Mouse (Mus musculus) mouse embryonic stem cell (cell line): Measurements from ENCODE around the gene Matn4.

Source experiments
- in situ Hi-C, 2 experiments: fragments of 300-500 bp; cut with MboI; formaldehyde crosslinking; loops; 1 replicate in 1 of 2; 3 replicates in 1 of 2; pipeline ENCODE4 v1.14.3; 2019 to 2020; ENCODE audit warnings: low sequenced_read_pairs in 2 of 2, low pct_unique_long_range_greater_than_20kb in 1 of 2, mixed read lengths in 1 of 2; ENCODE audit not compliant: unreplicated experiment in 1 of 2

Matn4 gene

GRCm38 (mm10) chr2:164405060-164405459 is at the start of gene Matn4:
Matn4 (minus strand) TSS chr2:164405160.
- in situ Hi-C loops = loop anchor here in 1 of 2 experiments (5.0 kb wide), 1 partner anchor 112 kb away; no protein-coding TSS in a partner anchor

- in situ Hi-C loops = no loop called here
Measured at GRCm38 (mm10) chr2:164453887-164454500, 49.0 kb upstream of the Matn4 start.

DNA sequence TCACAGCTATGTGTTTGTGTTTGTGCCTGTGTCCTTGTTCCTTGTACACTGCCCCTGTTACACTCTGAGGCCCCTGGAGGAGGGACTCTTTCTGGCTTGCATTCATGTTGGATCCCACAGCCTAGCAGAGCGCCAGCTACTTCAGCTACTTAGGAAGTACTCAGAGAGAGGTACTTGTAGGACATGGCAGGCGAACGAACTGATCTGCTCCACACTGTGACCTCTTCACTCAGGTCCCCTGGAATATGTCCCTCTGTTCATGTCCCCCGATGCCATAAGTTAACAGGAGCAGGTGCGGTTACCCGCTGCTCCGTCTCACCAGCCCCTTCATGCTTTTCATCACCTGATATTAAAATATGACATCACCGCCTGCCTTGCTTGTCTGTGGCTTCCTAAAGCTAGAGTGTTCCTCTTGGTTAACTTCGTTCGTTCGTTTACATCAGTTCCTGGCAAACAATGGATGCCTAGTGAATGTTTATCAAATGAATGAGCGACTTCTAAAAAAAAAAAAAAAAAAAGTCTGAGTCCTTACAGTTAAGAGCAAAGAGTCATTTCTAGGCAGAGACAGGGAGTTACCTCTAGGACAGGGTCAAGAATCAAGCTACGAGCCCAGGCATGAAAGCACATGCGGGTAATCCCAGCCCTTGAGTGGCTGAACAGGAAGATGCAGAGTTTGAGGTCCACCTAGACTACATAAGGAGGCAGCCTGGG is 48.2 kb upstream of the Matn4 start:
- in situ Hi-C loops = no loop called here

- in situ Hi-C loops = no loop called here
Measured at GRCm38 (mm10) chr2:164452000-164452676, 47.2 kb upstream of the Matn4 start.

DNA sequence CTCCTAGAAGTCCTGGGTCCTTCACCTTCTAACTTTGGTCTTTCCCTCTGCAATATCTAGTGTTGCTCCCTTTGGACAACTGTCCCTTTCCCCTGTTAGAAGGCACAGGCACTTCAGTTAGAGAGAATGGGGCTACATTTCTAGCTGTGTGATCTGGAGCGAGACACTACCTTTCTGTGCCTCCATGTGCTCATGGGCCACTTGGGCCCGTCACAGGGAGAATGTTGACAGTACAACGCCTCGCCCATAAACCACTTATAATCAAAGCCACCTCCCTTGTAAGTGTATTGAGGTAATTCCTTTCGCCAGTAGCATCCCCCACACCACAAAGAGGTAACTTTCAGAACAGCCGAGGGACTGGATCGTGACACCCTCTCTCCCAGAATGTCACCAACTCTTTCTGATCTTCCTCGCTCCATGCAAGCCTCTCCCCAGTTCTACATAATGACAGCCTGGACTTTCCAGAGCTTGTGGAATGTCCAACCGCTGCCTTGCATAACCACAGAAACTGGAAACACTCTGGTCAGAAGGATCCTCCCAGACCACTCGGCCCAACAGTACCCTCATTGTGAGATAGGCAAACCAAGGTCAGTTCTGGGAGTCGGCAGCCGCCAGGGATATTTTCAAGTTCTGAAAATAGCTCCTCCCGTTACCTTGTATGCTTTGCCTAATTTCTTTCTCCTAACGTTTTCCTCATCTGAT is 44.5 kb upstream of the Matn4 start:
- in situ Hi-C loops = no loop called here

- in situ Hi-C loops = no loop called here
Measured at GRCm38 (mm10) chr2:164448921-164449320, 44.0 kb upstream of the Matn4 start.

- in situ Hi-C loops = no loop called here
Measured at GRCm38 (mm10) chr2:164448140-164448539, 43.2 kb upstream of the Matn4 start.

- in situ Hi-C loops = no loop called here
Measured at GRCm38 (mm10) chr2:164446086-164446469, 41.1 kb upstream of the Matn4 start.

GRCm38 (mm10) chr2:164445399-164446085 is 40.6 kb upstream of the Matn4 start:
- in situ Hi-C loops = no loop called here

DNA sequence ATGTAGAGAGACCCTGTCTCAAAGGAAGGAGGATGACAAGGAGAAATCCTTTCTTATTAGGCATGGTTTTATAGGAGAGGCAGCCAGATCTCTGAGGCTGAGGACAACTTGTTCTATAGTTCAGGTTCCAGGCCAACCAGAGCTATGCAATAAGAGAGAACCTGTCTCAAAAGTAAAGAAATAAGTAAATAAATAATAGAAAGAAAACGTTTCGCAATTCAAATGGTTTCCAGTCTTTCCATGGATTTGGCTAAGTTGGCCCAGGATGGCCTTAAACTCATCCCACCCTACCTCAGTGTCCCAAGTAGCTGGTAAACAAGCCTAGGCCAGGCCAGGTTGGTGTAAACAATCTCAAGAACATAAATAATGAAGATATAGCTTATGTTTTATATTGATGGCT is 39.7 kb upstream of the Matn4 start:
- in situ Hi-C loops = no loop called here

GRCm38 (mm10) chr2:164443460-164444000 is 38.6 kb upstream of the Matn4 start, which contains the start of gene Sdc4:
Sdc4 (minus strand) TSS chr2:164443887.
- in situ Hi-C loops = no loop called here

DNA sequence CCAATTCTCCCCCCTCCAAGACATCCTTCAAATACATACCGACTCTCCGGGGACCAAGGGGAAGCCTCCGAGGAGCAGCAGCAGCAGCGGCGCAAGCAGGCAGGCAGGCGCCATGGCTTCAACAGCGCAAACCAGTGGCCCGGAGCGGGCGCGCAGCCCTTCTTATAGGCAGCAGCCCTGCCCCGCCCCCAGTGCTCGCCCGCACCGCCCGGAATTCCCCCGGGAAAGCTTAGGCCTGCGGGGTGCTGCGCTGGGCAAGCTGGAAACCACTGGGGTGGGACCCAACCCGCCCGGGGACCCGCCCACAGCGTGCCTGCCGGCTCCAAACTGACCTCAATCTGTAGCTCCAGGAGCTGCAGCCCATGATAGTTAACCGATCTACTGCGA is 38.1 kb upstream of the Matn4 start:
- in situ Hi-C loops = no loop called here

GRCm38 (mm10) chr2:164442315-164443050 is 37.5 kb upstream of the Matn4 start:
- in situ Hi-C loops = no loop called here

GRCm38 (mm10) chr2:164441731-164442130 is 36.8 kb upstream of the Matn4 start:
- in situ Hi-C loops = no loop called here

GRCm38 (mm10) chr2:164441155-164441554 is 36.2 kb upstream of the Matn4 start:
- in situ Hi-C loops = no loop called here

GRCm38 (mm10) chr2:164440314-164440713 is 35.4 kb upstream of the Matn4 start:
- in situ Hi-C loops = no loop called here

DNA sequence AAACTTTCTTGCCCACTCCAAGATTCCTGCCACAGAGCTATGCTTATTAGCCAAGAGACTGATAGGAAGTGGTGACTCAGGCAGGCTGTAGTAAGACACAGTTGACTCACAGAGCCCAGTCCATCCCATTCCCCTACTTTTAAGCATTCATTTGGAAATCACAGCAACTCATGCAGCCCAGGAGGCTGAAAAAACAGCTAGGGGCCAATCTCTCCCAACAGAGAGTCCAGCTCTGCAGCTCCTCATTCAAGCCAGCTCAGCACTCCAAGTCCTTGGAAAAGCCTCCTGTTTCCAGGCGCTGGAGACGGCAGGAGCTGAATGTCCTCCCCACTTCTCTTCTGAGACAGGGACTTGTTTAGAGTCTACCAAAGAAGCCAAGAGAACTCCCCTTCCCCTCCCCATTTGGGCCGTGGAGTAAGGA is 34.1 kb upstream of the Matn4 start:
- in situ Hi-C loops = no loop called here

DNA sequence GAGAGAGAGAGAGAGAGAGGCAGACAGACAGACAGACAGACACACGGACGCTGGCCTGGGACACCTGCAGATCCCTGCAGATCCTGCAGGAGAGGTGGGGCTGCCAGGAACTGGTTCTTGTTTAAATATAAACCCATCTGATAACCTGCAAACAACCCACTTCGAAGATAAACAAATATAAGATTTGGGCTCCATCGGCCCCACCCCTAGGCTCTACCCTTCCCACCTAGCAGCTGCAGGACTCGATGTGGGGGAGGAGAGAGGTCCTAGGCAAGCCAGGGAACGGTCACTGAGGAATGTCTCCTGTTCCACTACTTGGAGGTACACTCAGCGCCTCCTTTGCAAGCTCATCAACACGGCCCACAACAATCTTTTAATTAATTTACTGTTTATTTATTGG is 33.3 kb upstream of the Matn4 start:
- in situ Hi-C loops = no loop called here
